Mouse (Mus musculus) urinary bladder, postnatal 36 days (tissue): Measurements from ENCODE around the gene Soat1.
"Not testable (repeated sequence)": the region's sequence is repeated elsewhere in the genome, so short reads cannot be mapped to it uniquely, and the experiment has no call there.

Experiments
- DNase-seq, 2 experiments: peaks; one replicate each; pipeline ENCODE4 v3.0.0; 2022; ENCODE audit warnings: low spot score in 2 of 2, mixed read lengths in 1 of 2

The Soat1 gene

DNA sequence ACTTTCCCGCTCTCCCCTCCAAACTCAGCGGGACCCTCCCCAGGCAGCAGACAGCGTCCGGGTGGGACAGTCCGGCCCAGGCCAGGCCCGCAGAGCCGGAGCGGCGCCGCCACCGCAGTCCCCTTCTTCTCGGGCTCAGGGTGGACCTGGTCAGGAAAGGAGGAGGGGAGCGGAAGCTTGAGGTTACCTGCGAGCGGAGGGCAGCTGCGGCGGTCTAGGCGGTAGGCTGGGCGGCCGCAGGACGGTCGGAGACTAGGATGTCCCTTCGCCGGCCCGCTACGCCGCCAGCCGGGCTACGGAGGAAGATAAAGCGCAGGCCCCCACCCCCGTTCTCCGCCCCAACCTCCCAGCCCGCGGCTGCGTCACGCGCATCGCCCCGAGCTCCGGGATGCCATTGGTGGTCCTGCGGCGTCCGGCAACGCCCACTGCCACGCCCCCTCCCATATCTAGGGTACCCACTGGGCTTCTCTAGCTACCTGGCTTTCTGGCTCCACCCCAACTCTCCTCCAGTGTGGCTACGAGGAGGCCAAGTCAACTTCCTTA, at the start of gene Soat1:
Gene Soat1, minus strand, starts transcription at position 371 of the 543 bp plus-strand sequence.
- DNase-seq: peak; percentile 67 to 82

- not testable (repeated sequence) for DNase-seq
Measured at GRCm38 (mm10) chr1:156523842-156524241, 49.7 kb upstream of the Soat1 start, which contains the start of gene Gm10031. Gene Gm10031, plus strand, starts transcription at chr1:156524012.

DNA sequence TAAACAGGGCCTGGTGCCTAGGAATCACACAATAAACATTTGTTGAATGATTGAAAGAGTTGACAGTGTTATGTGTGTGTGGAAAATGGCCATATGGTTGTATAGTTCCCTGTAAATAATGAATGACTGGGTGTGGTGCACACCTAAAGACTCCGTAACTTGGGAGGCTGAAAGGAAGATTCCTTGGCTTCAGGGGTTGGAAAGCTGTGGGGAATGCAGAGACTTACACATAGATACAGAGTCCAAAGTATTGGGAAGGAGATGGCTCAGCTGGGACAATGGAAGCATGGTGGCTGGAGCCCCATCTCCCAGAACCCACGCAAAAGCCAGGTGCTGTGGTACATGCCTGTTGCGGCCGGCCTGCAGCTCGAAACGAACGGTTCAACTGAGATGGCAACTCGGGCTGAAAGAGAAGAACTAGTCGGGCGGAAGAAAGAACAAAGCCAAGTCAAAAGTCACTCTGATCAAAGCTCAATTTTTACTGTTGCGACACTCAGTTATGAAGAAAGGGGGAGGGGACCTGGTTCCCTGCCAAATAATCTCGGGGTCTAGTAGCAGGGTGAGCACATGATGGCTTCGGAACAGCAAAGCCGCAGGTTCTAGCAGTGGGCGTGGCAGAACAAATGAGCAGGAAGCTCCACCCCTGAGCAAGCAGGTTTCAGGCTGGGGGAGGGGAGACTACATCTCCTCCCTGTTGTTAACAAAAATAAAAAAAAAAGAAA, 47.8 kb upstream of the Soat1 start:
- peak in 1 of 2 experiments; percentile 7 for DNase-seq

DNA sequence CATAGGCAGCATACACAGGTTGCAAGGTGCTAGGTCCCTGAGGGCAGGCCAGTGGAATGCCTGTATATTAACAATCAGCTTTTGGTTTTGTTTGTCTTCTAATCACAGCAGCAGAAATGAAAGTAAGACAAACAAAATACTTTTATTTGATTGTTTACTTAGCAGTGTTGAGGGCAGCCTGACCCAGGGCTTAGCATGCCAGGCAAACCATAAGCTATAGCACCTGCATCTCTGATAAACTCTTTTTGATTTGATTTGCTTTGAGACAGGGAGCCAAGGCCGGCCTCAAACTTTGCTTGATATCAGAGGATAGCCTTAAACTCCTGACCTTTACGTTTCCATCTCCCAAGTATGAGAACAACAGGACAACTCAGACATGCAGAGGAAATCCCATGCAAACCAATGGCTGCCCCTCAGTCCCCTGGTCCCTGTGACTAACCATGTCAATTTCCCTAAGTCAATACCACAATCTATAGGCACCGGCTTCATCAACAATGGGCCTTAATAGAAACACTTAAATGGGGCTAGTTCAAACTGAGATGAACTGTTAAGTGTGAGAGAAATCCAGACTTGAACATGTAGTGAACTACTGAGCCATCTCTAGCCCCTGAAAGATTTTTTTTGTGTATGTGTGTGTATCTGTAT, 46.1 kb upstream of the Soat1 start:
- no peak for DNase-seq

GRCm38 (mm10) chr1:156507753-156508152, 33.6 kb upstream of the Soat1 start:
- no peak for DNase-seq

DNA sequence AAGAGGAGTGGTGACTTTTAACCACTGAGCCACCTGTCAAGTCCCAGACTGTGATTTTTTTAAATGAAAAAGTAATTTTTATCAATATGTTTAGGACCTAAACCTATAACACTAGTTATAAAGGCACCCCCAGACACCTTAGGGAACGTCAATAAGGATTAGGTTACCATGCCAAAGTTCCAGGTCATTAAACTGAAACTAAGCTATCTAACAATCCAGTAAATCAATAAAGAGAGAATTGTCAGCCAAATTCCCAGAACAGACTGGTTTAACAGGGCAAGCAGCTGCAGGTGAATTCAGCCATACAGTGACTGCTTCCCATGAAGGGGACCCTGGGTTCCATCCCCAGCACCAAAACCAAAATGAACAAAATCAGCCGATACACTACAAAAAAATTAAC, 31.8 kb upstream of the Soat1 start:
- DNase-seq: no peak

DNA sequence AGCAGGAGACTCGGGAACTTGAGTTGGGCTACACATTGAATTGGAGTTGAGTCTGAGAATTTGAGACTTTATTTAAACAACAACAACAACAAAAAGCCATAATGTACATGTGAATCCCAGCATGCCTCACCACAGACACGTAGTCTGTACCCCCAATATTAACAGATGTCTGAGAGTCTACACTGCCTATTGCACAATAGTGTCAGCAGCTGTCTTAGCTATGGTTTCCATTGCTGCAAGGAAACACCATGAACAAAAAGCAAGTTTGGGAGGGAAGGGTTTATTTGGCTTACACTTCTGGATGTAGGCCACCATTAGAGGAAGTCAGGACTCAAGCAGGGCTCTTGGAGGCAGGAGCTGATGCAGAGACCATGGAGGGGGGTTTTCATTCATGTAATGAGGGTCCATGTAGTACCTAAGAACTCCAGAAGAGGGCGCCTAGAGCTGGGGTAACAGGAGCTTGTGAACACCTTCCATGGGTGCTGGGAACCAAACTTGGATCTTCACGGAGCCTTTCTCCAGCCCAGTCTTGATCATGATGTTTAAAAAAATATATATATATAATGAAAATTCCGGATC, 30.9 kb upstream of the Soat1 start:
- no peak for DNase-seq

- DNase-seq: no peak
Measured at GRCm38 (mm10) chr1:156496910-156497309, 22.8 kb upstream of the Soat1 start.

DNA sequence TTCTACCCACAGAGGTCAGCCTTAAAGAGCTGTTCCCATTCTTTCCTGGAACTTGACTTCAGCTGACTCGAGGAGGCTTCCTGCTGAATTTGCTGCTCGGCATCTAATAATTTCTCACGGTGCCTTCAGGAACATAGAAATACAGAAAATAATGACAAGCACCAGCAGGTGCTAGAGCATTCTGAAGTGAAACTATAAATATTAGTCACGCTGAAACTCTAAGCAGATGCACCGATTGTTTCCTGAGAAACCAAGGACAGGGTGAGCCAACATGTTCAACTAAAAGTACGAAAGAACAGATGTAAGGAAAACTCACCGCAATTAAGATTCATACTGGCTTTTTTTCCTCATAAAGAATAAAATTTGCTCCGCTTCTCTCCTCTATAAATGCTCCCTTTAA, 20.9 kb upstream of the Soat1 start:
- DNase-seq: no peak

- no peak for DNase-seq
Measured at GRCm38 (mm10) chr1:156491226-156491796, 17.2 kb upstream of the Soat1 start.

- DNase-seq: no peak
Measured at GRCm38 (mm10) chr1:156488031-156488430, 13.9 kb upstream of the Soat1 start.

- no peak for DNase-seq
Measured at GRCm38 (mm10) chr1:156487498-156487897, 13.4 kb upstream of the Soat1 start.

- no peak for DNase-seq
Measured at GRCm38 (mm10) chr1:156481826-156482225, 7.7 kb upstream of the Soat1 start.

DNA sequence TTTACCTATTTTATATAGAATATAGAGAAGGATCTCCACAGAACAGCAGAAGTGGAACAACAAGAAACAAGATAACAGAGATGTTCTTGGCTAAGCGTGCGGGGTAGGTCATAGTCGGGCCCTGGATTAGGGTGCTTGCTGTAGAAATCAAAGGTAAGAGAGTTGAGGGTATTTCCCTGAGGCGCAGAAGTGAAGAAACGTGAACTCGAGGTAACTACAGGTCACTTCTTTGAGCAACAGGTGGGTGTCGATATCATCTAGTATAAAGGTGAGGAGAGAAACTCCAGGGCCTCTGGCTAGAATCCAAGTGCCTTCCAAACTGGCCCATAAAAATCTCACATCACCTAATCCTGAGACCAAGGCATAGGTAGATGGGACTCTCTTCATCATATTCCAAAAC, 2.4 kb upstream of the Soat1 start:
- no peak for DNase-seq

GRCm38 (mm10) chr1:156476016-156476415, 1.9 kb upstream of the Soat1 start:
- DNase-seq: no peak

DNA sequence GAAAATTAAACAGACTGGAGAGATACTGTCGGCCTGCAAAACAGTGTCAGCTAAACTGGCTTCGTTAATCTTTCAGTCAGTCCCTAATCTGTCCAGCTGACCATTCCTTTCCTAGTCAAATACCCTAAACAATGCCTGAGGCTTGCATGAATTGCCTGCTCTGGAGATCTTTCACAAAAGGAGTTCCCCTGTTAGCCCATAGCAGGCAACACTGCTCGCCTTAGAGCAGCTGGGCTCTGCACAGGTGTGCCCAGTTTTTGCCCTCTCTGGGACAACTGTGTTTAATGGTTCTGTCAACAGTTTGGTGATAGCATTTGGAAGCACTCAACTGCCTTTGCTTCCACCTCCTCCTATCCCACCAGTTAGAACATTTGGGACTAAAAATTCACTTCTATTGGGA, 723 bp upstream of the Soat1 start:
- DNase-seq: no peak

GRCm38 (mm10) chr1:156473003-156473402, 1.1 kb downstream of the Soat1 start:
- no peak for DNase-seq

DNA sequence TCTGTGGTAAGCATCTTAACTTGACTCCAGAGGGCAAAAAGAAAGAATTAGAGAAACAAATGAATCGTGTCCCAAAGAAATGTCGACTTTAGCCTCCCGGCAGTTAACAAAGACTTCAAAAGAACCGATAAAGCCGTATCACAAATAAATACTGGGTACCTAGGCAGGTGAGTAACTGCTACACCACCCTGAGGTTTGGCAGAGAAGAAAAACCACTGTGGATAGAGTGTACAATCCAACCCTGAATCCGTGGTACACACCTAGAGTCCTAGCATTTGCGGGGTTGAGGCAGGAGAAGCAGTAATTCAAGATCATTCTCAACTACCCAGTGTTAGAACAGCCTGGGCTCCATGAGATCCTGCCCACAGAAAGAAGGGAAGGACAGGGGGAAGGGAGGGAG, 2.2 kb downstream of the Soat1 start:
- DNase-seq: no peak

- no peak for DNase-seq
Measured at GRCm38 (mm10) chr1:156471071-156471470, 3.1 kb downstream of the Soat1 start.

GRCm38 (mm10) chr1:156470557-156470956, 3.6 kb downstream of the Soat1 start:
- DNase-seq: peak; percentile 16 to 35

DNA sequence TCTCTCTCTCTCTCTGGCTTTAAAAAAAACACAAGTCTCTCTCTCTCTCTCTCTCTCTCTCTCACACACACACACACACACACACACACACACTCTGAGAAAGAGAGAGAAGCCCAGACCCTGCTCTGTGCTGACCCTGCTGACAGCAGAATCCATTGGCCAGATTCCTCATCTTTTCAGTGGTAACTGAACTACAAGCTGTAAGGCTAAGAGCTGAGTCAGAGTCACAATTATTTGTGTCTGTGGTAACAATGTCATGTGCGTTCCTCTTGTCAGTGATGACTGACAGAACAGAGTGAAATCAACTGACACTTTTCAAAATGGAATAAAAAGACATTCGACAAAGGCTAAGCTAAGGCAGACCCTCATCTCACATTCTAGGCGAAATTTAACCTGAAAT, 5.6 kb downstream of the Soat1 start:
- DNase-seq: no peak

DNA sequence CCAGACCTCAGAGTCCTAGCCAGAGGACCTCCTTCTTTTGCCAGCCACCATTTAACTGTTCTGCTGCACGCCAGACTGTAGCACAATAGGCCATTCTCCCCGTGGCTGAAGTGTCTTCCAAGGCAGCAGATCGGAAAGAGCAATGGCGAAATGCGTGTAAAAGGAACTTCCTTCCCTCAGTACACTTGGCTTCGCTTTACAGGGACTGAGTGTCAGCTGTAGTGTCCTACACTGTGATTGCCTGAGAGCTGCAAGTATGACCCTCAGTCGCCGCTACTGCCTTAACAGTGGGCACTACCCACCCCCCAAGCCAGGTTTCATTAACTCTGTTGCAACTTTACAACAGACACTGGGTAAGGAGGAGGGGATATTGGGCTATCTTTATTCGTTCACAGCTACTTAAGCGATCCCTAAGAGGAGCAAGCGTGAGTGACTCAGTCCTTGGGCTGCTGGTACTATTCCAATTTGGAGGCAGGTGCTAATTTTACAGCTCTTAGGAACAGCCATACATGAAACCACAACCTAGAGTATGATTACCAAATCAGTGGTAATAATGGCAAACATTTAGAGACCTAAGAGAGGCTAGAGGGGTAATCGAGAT, 6.4 kb downstream of the Soat1 start:
- no peak for DNase-seq
